ENCODE assay signal across 15 mouse cellular contexts in the genomic region with DNA sequence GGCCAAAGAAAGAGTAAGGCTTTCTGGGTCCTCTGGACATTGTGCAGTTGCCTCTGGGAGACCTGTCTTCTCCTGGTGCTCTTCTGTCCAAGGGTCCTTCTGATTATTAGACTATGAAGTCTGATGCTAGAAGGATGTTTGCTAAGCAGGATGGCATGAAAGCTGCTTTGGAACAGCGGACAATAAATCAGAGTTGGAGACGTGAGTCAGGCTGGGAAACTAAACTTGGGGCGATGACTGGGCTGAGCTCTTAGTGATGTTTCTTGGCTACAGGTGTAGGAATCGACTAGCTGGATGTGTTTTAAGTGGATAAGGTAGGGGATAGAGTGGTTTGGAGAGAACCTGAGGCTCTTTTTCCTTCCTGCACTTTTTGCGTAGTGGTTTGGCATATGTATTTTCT. TPM values are rescaled to one million over a fixed set of nuclear protein-coding genes. Genes with fewer than 3 reads are reported as not detected.
DNase-seq lines count a peak whose midpoint lies in the region.
"Had no signal": no experiment of that assay in that cellular context is flagged by ENCODE, and none has a peak within 500 bp of the region (broad histone marks: within the 10 kb centered on the region; RNA-seq: fewer than 3 reads in every experiment).

No protein-coding gene starts in this region.

- DNase-seq in adrenal gland, postnatal 25 days: peak; percentile 18
- DNase-seq in adrenal gland, postnatal 10 days: no peak
- peak; percentile 22 for DNase-seq in 3134 (ENCODE audit: extremely low read depth, insufficient read length, low spot score)
- peak; percentile 63 for DNase-seq in NIH3T3 (ENCODE audit: low read depth)
- peak; percentile 47 for DNase-seq in fibroblast of lung, adult 2 months (ENCODE audit: low read depth)
- no peak for DNase-seq in heart, postnatal 4 days
- no peak for DNase-seq in ovary, postnatal 36 days (ENCODE audit: low spot score)
- DNase-seq: B cell, adult 2 months; cerebellum, adult 18-20 months; cerebellum, adult 9-11 months; cerebellum, postnatal 36 days; gastrocnemius, postnatal 10 days; heart, adult 18-20 months; heart, postnatal 10 days; kidney, adult 2 months had no signal

RNA-seq across cellular contexts. Expression of a gene that starts 59.1 kb away (rescaled TPM):
- total RNA-seq in adrenal gland, postnatal 25 days (2021): 88.7 and 106 TPM in 2 replicates
- total RNA-seq in adrenal gland, postnatal 10 days (2021): 10 to 100 TPM; 89.9 to 96.8 TPM
- total RNA-seq in heart, postnatal 4 days (2021): 10 to 100 TPM; 69.3 to 72.5 TPM

Comparison
In these comparisons a context has a peak if more than half of its experiments do, and no peak if none do; other contexts are left out.
1. DNase-seq: peak in adrenal gland, postnatal 25 days (single experiment), 3134 (single experiment), NIH3T3 (single experiment) and fibroblast of lung, adult 2 months (single experiment); none in adrenal gland, postnatal 10 days (single experiment), heart, postnatal 4 days (single experiment) and ovary, postnatal 36 days (single experiment).